Mouse (Mus musculus) cerebral cortex, adult 2 months (tissue): ENCODE data around the gene Ltbp1.

Experiments
- WGBS: fragments of 180-500 bp; shearing (Covaris S2); methylation state at CpG from one replicate; pipeline ENCODE4 v1.1.7; 2018; 5-methylcytosine and 5-hydroxymethylcytosine counted together

Gene Ltbp1

DNA sequence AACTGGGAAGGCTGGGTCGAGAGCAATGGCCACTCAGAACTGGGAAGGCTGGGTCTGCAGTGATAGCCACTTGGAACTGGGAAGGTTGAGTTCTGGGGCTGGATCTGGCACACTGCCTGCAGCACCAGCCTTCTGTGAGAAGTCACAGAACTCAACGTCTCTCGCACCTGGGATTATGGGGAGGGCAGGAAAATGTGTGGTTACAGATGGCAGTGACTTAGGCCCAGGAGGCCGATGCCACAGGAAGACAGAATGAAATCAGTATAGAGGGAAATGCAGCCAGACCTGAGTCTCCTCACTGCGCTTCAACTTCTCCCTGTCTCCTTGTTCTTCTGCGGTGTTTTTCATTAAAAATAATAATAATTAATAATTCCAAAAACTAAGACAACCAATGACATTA lies 361.0 kb downstream of the Ltbp1 start:
- WGBS = 87% methylated on average over 6 of the region's 6 CpGs

GRCm38 (mm10) chr17:75367486-75368155 lies 362.3 kb downstream of the Ltbp1 start:
- WGBS = 97% methylated on average over 18 of the region's 18 CpGs

DNA sequence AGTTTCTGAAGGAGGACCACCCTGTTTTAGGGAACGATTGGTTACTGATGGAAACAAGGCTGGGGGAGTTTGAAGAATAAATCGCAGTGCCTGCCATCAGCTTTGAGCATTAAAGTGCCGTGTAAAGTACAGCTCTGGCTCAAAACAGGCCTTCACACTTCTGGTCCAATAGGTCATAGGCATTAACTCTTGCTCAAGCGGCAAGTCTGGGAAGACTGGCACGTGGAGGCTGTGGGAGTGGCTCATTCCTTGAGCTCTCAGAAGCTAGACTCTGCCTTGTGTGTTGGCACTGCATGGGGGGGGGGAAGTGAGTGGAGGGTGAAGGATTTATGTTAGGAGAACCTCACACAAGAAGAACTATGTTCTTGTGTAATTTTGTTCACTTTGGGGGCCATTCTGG lies 363.2 kb downstream of the Ltbp1 start:
- WGBS = 85% methylated on average over 5 of the region's 5 CpGs

- WGBS = 64% methylated on average over 7 of the region's 7 CpGs
Measured at GRCm38 (mm10) chr17:75369351-75369750, 364.0 kb downstream of the Ltbp1 start.

DNA sequence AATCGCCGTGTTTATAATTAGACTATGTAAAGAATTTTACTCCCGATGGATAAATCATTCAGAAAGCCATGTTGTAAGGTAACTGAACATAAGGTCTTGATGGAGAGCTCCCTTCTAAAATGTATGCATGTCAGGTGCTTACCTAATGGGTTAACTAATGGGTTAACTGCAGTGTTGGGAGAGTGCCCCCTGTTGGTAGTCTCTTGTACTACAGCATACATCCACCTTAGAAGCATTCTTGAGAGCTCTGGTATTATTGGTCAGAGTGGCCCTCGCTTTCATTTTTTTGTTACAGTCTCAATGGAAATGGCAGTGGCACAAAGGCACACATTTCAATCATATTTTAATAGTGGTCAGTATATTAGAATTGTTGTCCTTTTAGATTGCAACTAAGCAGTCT lies 364.8 kb downstream of the Ltbp1 start:
- 89% methylated on average over 4 of the region's 4 CpGs for WGBS

- WGBS = 87% methylated on average over 11 of the region's 11 CpGs
Measured at GRCm38 (mm10) chr17:75371650-75372049, 366.3 kb downstream of the Ltbp1 start.

GRCm38 (mm10) chr17:75372371-75372770 lies 367.0 kb downstream of the Ltbp1 start:
- 64% methylated on average over 3 of the region's 3 CpGs for WGBS

DNA sequence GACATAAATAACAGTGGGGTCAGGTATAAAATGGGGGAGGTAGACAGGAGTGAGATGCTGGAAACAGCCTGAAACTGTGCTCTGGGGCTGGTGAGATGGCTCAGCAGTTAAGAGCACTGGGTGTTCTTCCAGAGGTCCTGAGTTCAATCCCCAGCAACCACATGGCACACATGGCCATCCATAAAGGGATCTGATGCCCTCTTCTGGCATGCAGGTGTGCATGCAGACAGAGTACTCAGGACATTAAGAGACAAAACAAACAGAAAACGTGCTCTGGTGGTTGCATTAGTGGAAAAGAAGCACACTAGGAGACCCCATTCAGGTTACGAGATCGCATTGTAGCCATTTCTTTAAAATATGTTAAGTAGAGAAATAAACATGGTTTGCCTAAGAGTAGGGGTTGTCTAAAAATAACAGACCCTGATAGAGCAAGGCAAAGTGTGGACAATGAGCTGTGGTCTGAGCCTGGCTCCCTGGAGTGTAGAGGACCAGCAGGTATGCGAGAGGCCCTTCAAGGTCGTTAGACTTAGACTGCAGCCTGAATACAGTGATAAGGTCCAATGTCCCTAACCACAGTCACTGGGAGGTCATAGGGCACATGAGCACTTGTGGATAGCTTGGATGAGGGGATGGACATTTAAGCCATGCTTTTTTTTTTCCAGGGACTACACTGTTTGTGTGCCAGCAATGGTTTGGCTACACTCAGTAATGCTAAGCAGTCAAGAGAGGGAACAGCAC lies 369.1 kb downstream of the Ltbp1 start:
- WGBS = 87% methylated on average over 5 of the region's 5 CpGs

GRCm38 (mm10) chr17:75378256-75378871 lies 373.0 kb downstream of the Ltbp1 start:
- 92% methylated on average over 9 of the region's 9 CpGs for WGBS

- WGBS = 42% methylated on average over 2 of the region's 2 CpGs
Measured at GRCm38 (mm10) chr17:75380167-75380566, 374.8 kb downstream of the Ltbp1 start.

GRCm38 (mm10) chr17:75388402-75388801 lies 383.0 kb downstream of the Ltbp1 start:
- WGBS = 80% methylated on average over 4 of the region's 4 CpGs

DNA sequence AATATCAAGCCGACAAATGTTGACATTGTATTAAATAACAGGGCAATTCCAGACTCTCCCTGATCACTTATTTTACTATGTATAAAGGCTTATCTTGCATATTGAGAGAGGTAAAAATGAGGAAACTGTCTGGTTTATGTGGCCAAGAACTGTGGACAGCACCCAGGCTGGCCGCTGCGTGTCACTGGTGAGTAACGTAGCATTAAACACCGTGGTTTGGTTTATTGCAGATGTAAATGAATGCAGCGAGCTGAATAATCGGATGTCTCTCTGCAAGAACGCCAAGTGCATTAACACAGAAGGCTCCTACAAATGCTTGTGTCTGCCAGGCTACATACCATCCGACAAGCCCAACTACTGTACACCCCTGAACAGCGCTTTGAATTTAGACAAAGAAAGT lies 384.8 kb downstream of the Ltbp1 start:
- WGBS = 57% methylated on average over 10 of the region's 10 CpGs

- 89% methylated on average over 6 of the region's 6 CpGs for WGBS
Measured at GRCm38 (mm10) chr17:75391429-75392192, 386.2 kb downstream of the Ltbp1 start.

GRCm38 (mm10) chr17:75406405-75406804 lies 401.0 kb downstream of the Ltbp1 start:
- WGBS = 17% methylated on average over 4 of the region's 4 CpGs

GRCm38 (mm10) chr17:75416861-75417260 lies 411.5 kb downstream of the Ltbp1 start:
- WGBS = 89% methylated on average over 3 of the region's 3 CpGs

GRCm38 (mm10) chr17:75434152-75434551 lies 428.8 kb downstream of the Ltbp1 start:
- 91% methylated on average over 2 of the region's 2 CpGs for WGBS

- WGBS = 86% methylated on average over 3 of the region's 3 CpGs
Measured at GRCm38 (mm10) chr17:75434871-75435270, 429.5 kb downstream of the Ltbp1 start.

DNA sequence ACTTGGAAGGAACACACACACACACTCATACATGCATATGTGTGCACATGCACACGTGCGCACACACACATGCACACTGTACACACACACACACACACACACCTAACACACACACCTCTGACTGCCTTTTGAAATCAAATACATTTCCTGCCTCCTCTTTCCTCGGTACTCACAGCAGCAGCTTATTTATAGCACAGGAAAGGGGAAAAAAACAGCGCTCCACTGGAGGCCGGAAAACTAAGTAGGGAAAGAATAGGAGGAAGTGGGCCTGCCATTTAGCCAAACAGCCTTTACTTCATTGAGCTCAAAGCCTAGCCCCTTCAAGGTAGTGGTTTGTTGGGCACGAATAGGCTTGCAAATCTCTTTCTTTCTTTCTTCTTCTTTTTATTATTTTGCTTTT lies 430.2 kb downstream of the Ltbp1 start, which contains the start of gene Rasgrp3:
Gene Rasgrp3, plus strand, starts transcription at position 298 of the 400 bp plus-strand sequence.
- 50% methylated on average over 6 of the region's 6 CpGs for WGBS

DNA sequence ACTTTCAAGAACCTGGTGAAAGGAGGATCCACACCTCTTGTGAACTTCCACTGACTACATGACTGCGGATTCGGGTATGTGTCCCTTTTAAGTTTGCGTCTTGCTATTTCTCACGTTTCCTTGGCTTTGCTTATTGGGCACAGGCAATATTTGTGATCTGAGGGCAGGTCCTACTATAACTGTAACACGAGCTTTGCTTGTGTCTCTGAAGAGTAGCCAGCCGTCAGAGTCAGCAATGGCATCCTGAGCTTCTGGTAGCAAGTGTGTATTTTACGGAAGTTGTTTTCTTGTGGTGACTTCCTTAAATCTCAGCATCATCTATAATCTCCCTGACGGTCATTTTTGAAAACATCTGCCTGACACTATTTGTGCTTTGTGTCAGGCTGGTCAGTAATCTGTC lies 430.7 kb downstream of the Ltbp1 start:
- WGBS = 85% methylated on average over 8 of the region's 8 CpGs

DNA sequence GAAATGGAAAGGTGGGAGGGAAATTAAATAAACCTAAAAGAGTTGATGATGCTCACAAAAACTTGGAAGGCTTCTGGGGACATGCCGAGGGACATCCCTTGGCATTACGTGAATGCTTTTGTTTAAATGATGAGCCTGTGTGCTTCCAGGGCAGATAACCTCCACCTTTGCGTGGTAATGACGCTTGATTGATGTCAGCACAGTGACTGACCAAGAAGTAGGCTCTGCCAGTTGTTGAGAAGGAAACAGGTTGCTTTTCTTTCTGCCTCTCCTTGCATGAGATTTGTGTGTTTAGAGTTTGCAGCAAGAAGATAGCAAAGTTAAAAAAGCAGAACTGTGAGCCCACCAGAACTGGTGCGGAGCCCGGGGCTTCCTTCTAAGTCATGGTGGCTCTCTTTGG lies 431.5 kb downstream of the Ltbp1 start:
- WGBS = 80% methylated on average over 6 of the region's 6 CpGs

DNA sequence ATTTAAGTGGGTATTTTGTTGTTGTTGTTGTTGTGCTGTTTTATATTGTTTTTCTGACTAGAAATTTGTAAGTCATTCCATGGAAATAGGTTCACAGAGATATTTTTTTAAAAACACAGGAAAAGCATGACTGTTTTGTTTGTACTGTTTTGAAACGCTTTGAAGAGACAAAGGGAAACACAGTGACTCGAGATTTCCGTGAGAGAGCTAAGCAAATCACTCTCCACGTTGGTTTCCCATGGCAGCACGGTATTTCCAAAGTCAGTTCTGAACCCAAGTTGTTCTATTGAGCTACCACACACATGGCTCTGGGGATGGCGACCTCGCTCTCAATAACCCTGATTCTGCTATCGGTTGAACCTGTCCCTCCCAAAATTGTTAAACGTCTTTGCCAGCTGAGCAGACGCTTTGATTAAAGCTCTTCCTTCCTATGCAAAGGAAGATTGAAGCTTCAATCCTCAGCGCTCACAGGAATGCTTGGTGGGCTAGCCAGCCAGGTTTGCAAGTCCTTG lies 431.9 kb downstream of the Ltbp1 start:
- WGBS = 62% methylated on average over 11 of the region's 11 CpGs

GRCm38 (mm10) chr17:75438162-75438561 lies 432.8 kb downstream of the Ltbp1 start:
- 73% methylated on average over 5 of the region's 5 CpGs for WGBS
